Mouse (Mus musculus) neutrophil, adult 5-6 weeks (primary cell): ENCODE data around the gene P4hb. TPM values are rescaled to one million over a fixed set of nuclear protein-coding genes. Genes with fewer than 3 reads are reported as not detected.
A peak's percentile ranks its signal among the peaks of the same experiment; 100 is the strongest.

Experiments used
- ATAC-seq: fragments of 151-379, 151-347 bp; 2 replicates; pipeline ENCODE4 v1.8.0; 2017; ENCODE audit warnings: mild to moderate bottlenecking, moderate TSS enrichment; ENCODE audit not compliant: insufficient number of reproducible peaks, poor library complexity, low FRiP score, severe bottlenecking; ENCODE audit errors: extremely low read depth
- total RNA-seq: library from RNA; stranded (forward); fragments of 200-1000 nt; gene quantifications from 2 replicates; pipeline ENCODE4 v1.2.3, GENCODE M21; 2017

P4hb gene
- total RNA-seq, 1 experiment from 2014 or later = 122 TPM

DNA sequence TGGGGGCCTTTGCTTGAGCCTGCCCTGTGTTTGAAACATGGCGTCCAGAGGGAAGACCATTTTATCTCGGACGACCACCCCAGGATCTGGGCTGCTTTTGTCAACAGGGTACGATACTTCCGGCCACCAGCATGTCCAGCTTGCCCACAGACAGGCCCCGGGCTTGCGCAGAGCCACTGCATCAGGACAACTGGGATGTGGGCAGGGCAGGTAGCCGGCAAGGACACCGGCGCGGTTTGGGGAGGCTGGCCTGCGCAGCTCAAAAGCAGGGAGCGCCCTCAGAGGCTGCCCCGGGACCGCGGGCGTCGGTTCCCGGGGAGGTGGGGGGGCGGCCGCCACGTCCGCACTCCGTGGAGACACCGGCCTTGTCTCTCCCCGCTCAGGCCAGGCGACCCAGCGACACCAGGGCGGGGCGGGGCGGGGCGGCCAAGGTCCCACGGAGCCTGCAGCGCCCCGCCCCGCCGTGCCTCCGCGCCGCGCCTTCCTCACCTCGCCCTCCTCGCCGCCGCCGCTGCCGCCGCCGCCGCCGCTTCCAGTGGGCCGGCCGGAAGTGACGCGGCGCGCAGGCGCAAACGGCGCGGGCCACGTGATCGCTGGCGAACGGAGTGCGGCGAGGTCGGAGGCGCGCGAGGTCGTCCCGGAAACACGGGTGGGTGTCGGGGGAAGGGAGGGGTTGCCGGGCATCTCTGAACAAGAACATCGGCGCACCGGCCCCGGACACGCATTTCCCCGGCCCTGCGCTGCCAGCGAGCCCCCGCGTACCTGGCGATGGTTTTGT is 23.7 kb downstream of the P4hb start, which contains the start of gene Mcrip1:
Mcrip1 (minus strand) TSS at position 560 of the 778 bp plus-strand sequence.
- peak; percentile 61 for ATAC-seq

DNA sequence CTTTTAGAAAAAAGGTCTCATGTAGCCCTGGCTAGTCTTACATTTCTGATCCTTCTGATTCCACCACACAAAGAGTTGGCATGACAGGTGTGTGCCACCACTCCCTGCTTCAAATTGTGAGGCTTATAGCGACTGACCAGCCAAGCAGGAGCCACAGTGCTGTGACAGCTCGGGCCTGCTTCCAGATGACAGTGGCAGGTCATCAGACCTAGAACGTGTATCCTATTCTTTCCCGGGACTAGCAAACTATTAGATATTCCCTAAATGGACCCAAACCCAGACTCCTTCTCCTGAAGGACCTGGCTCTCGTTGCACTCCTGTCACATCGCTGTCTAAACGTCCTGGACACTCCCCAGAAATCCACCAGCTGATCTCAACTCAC is 24.3 kb downstream of the P4hb start:
- no peak for ATAC-seq

GRCm38 (mm10) chr11:120548214-120548613 is 24.8 kb downstream of the P4hb start:
- no peak for ATAC-seq

DNA sequence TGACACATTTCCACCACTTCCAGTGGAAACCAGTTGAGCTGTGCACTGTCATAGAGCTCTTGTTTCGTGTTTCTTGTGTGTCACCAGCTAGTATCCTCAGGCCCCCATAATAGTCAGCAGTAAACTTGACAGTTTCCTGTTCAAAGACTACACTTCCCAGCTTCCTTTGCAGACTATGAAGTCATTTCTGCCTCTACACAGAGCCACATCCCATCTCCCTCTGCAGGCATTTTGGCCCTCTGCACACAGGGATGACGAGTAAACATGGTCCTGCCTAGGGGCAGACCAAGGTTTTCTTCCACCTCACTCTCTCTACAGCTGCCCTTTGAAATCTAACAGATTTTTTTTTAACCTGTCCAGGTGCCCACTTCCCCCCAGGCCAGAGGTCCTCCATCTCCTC is 25.6 kb downstream of the P4hb start:
- no peak for ATAC-seq

- ATAC-seq = no peak
Measured at GRCm38 (mm10) chr11:120545964-120546363, 27.1 kb downstream of the P4hb start.

GRCm38 (mm10) chr11:120542376-120542775 is 30.7 kb downstream of the P4hb start:
- ATAC-seq = no peak

DNA sequence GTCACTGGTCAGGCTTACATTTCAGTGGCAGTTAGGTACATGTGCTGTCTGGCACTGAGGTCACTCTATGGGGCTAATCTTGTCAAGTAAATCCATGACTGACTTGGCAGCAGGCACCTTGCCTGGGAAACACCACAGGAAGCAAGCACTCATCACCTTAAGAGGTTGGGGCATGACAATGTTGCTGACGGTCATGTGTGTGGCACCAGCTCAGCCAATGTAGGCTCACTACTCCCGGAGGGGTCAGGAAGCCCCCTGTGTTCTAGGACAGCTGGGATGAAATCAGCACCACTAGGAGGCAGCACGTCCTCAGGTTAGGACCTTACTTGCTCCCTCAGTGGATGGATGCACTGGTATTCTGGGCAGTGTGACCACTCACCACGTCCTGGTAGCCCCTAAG is 31.1 kb downstream of the P4hb start:
- ATAC-seq = no peak

- no peak for ATAC-seq
Measured at GRCm38 (mm10) chr11:120539285-120540014, 33.6 kb downstream of the P4hb start.

GRCm38 (mm10) chr11:120538955-120539284 is 34.1 kb downstream of the P4hb start:
- ATAC-seq = no peak

GRCm38 (mm10) chr11:120538485-120538884 is 34.6 kb downstream of the P4hb start:
- ATAC-seq = no peak

GRCm38 (mm10) chr11:120535804-120536203 is 37.2 kb downstream of the P4hb start:
- ATAC-seq = no peak

GRCm38 (mm10) chr11:120535145-120535544 is 37.9 kb downstream of the P4hb start:
- no peak for ATAC-seq

DNA sequence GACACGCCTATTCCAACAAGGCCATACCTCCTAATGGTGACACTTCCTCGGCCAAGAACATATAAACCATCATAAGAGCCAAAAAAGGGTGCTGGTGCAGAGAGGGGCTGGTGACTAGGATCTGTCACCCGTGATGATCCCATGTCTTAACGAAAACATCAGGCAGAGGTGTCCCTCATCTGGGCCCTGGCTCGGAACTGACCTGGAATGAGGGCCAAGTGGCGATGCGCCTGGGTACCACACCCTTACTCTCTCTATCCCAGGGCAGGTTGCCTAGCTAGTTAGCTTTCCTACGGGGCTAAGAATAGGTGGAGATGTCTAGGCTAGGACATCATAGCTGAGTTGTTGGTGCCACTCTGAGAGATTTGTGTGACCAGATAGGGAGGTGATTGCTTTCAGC is 39.0 kb downstream of the P4hb start:
- no peak for ATAC-seq

DNA sequence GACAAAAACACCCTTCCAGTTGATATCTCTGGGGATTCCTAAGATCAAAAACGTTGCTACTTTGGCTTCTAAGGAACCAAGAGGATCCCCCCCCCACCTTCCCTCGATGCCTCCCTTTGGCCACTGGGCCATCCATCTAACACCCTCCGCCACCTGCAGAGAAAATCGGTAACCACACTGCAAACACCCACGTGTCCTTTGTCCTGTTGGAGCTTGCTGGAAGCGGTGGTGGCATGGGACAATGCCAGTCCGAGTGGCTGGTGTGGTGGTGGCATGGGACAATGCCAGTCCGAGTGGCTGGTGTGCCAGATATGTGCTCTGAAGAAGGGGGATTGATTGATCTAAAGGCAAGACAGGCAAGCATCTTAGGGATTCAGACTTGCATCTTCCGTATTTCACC is 41.4 kb downstream of the P4hb start:
- ATAC-seq = no peak

DNA sequence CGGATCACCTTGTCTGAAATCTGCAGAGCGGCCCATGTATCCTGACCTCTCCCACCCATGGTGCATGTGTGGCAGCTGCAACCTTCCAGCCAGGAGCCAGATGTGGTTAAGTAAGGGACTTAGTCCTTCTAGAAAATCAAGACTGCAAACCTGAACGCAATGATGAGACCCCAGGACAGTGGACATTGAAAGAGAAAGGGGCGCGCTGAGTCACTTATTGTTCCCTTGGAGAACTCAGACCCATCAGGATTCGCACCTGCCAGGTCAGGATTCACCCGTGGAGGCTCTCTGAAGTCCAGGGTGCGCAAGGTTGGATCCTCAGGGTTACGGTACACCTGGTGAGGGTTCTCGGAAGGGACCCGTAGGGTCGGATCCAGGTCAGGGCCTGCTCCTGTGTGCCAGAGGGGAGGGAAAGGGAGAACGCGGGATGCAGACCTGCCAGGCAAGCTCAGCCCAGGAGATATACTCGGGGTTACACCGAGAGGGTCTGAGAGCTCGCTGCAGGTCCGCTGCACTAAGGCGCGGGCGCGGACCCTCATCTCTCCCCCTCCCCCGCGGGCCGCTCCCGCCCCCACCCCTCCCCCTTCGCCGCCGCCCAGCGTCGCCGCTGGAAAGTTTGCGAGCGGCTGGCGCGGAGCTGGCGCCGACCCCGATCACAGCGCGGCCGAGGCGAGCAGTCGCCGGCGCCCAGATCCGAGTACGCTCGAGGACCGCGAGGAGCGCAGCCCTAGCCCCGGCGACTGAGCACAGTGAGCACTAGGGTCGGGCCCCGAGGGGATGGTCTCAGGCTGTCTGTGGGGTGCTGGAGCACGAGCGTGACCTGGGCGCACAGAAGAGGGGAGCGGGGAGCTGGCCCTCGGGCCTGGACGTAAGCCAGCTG is 42.7 kb downstream of the P4hb start, which contains the start of gene Gcgr:
Gcgr (plus strand) TSS at position 615 of the 880 bp plus-strand sequence.
- ATAC-seq = no peak

DNA sequence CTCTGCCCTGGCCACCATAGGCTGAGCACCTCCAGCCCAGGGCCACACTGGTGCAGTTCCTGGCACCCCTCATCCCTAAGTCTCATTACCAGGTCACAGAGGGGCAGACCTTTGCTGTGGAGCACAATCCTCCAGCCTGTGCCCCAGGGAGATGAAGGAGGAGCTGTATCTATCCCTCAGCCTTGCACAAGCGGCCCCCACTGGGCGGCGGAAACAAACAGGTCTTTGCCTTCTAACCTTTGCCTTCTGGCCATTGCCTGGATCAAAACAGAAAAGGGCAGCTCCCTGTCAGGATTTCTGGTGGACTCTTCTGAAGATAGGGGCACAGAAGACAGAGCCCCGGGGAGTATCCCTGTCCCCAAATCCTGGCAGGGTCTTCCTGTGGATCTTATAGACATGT is 44.1 kb downstream of the P4hb start:
- no peak for ATAC-seq

DNA sequence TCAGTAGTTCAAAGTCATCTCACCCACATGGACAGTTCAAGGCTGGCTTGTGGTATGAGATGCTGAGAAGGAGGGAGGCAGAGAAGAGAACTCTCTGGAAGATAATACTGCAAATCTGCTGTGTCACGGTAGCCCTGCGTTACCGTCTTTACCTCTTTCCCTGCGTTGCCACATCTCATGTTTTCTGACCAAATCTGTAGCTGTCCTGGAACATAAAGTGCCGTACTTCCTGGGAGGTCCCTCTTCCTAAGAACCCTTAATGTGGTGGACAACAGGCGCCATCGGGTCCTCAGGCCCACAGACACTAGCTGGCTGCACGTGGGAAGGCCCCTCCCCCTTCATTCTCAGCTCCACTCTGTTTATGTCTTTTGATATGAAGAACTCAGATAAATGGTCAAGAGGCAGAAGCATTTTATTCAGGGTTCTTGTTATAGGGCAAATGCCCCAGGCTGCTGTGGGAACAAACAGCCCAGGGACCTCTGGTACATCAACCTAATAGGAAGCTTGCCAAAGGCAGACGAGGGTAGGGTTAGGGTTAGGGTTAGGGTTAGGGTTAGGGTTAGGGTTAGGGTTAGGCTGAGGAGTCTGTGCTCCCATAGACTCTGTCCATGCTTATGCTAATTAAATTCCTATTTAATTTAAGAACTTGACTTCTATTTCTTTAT is 45.2 kb downstream of the P4hb start:
- no peak for ATAC-seq

GRCm38 (mm10) chr11:120525959-120526358 is 47.1 kb downstream of the P4hb start:
- ATAC-seq = peak; percentile 65; the same call in 1 of the 2 replicates

- ATAC-seq = no peak
Measured at GRCm38 (mm10) chr11:120522581-120522980, 50.5 kb downstream of the P4hb start.
